8 mouse cellular contexts compared by ENCODE assay signal in the genomic region with DNA sequence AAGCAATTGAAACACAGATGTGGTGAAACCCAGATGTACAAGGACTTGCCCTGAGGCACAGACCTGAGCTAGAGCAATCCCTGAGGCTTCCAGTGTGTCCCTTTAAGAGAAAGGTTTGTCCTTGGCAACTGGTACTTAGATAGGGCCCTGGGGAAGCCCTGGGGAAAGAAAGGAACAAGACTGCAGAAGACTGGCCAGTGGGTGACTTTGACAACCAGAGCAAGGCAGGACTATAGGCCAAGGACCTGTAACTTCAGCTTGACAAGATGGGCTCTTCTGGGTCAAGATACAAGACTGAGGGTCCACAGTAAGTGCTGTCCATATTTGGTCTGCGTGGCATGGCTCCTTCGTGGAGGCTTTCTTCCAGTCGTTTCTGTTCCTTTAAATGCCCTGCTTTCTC. TPM values are rescaled to one million over a fixed set of nuclear protein-coding genes. Genes with fewer than 3 reads are reported as not detected.
DNase-seq lines count a peak whose midpoint lies in the region; ATAC-seq lines count a peak whose summit lies in the region.

TSS of gene Xrcc6 (plus strand) at position 190 of the 400 bp plus-strand sequence.

- H3K4me1 ChIP-seq in intestine, embryonic 14.5 days (replicated peaks; ENCODE audit: control insufficient read depth, insufficient read depth, low read length): no peaks in the 10 kb centered on the region

- no peak within 1 kb of the TSS for H3K27ac ChIP-seq in intestine, embryonic 14.5 days (ENCODE audit: low read depth)

- H3K27me3 ChIP-seq in intestine, embryonic 14.5 days (replicated peaks; ENCODE audit: control insufficient read depth, insufficient read depth, low read length): no peaks in the 10 kb centered on the region

- WGBS in intestine, embryonic 14.5 days: 82% methylated on average over 3 of the region's 3 CpGs

- H3K9me3 ChIP-seq in intestine, embryonic 14.5 days (ENCODE audit: control insufficient read depth, low read length): no peaks in the 10 kb centered on the region

- H3K4me2 ChIP-seq in intestine, embryonic 14.5 days (ENCODE audit: low read length): no peak within 1 kb of the TSS

- ATAC-seq in intestine, embryonic 14.5 days (replicated peaks; ENCODE audit: low FRiP score, low TSS enrichment, low read depth): no peak
- no peak for ATAC-seq in megakaryocyte-erythroid progenitor cell, adult 5-6 weeks (replicated peaks; ENCODE audit: low FRiP score, low TSS enrichment, poor library complexity, severe bottlenecking)

- intact Hi-C loops in gastrocnemius, postnatal 14 days (cut with DNase I; ENCODE audit: low total_unique reads): loop anchor here (5.0 kb wide), 1 partner anchor 45 kb away; no protein-coding TSS in a partner anchor

- DNase-seq in layer of hippocampus, adult 18-20 months (ENCODE audit: low spot score in 2 of 2): no peak
- no peak for DNase-seq in layer of hippocampus, adult 9-11 months
- no peak for DNase-seq in adrenal gland, postnatal 25 days
- no peak for DNase-seq in gastrocnemius, postnatal 14 days
- no peak for DNase-seq in intestine, embryonic 14.5 days (ENCODE audit: low spot score)
- DNase-seq in spleen, postnatal 10 days (ENCODE audit: low spot score in 2 of 2): no peak
- DNase-seq in kidney, adult 18-20 months: no peak

- H3K4me3 ChIP-seq in intestine, embryonic 14.5 days (ENCODE audit: low read depth, low read length): no peak within 1 kb of the TSS

- 0 out of 2 replicates have a peak, but pooled peaks cover 2% of the 10 kb centered on the region for H3K36me3 ChIP-seq in intestine, embryonic 14.5 days (ENCODE audit: control insufficient read depth, insufficient read depth, low read length)

- no peak within 1 kb of the TSS for H3K9ac ChIP-seq in intestine, embryonic 14.5 days (ENCODE audit: low read length)

RNA-seq across cellular contexts. Expression of gene Xrcc6, which starts in this region (rescaled TPM):
- total RNA-seq in layer of hippocampus, adult 18-20 months (2021): 10 to 100 TPM; 26.3 to 27.1 TPM
- total RNA-seq in adrenal gland, postnatal 25 days (2021): 81.4 and 102 TPM in 2 replicates
- 10 to 100 TPM; 22.0 to 26.6 TPM for total RNA-seq in gastrocnemius, postnatal 14 days (2021)
- polyA plus RNA-seq in intestine, embryonic 14.5 days (2014; fragmentation: Nextera tagmentation; extraction: Ambion mirVana): 87.0 and 96.7 TPM in 2 replicates
- total RNA-seq in megakaryocyte-erythroid progenitor cell, adult 5-6 weeks (2014; fragmentation: Nextera tagmentation): 120 and 143 TPM in 2 replicates
- total RNA-seq in megakaryocyte-erythroid progenitor cell, adult 5-6 weeks (2017): 379 and 524 TPM in 2 replicates
